Mouse (Mus musculus): ENCODE data around the gene Pabpn1l. TPM values are rescaled to one million over a fixed set of nuclear protein-coding genes. Genes with fewer than 3 reads are reported as not detected.
"Not testable (repeated sequence)": the region's sequence is repeated elsewhere in the genome, so short reads cannot be mapped to it uniquely, and the experiment has no call there.

Pabpn1l gene
- polyA plus RNA-seq, 1 experiment = not detected

DNA sequence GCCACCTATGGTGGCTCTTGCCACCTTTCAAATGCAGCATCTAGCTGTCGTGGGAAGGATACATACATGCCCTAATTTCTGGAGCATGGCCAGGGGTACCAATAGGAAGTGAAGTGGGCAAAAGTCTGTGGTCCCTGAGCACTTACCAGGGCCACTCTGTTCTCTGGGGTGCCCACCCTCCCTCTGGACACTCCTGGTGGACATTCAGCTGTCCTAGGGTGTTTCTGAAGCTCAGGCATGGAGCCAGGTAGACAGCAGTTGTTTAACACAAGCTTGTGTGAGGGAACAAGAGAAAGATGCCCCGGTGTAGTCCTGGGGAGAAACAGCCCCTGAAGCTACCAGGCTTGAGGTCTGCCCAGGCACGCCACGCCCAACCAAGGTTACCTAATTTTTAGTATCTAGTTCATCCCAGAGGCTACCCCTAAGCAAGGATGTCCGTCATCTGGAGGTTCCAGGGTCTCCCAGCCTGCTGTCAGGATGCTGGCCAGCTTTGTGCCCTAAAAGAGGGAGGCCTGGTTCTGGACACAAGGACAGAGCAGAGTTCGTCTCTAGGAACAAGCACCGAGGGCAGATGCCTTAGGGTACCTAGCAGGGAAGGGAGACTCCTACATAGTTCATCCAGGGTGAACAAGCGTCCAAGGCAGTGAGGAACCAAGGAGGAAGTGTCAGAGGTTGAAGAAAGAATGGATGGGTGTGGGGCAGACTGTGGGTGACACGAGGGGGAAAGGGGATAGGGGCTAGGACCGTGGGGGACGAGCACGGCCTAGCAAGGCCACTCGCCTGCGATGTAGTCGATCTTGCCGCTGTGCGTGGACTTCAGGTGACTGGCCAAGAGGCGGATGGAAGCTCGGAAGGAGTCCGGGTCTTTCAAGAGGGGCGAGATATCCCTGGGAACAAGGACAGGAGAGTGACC lies 46.5 kb downstream of the Pabpn1l start:
- no peak for DNase-seq (ENCODE audit: low read depth)

GRCm38 (mm10) chr8:122575286-122575685 lies 47.3 kb downstream of the Pabpn1l start:
- no peak for DNase-seq (ENCODE audit: low read depth)

- DNase-seq (ENCODE audit: low read depth) = no peak
Observed at GRCm38 (mm10) chr8:122574667-122575251, 47.8 kb downstream of the Pabpn1l start.

GRCm38 (mm10) chr8:122574264-122574663 lies 48.3 kb downstream of the Pabpn1l start:
- DNase-seq (ENCODE audit: low read depth) = no peak

DNA sequence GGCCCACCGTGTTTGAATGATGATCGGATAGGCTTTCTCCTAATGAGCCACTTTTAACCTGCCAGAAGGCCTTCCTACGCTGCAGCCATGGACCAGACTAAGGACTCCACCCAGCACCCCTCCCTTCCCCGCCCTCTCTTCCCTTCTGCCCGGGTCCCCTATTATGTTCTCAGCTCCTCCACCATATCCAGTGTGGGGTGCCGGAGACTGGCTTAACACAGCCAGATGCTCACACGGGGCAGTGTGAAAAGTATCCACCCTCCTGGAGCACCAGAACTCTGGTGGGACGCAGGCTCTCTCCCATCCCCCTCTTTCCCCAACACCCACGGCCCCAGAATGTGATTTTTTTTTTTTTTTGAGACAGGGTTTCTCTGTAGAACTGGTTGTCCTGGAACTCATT lies 49.0 kb downstream of the Pabpn1l start:
- DNase-seq (ENCODE audit: low read depth) = no peak

DNA sequence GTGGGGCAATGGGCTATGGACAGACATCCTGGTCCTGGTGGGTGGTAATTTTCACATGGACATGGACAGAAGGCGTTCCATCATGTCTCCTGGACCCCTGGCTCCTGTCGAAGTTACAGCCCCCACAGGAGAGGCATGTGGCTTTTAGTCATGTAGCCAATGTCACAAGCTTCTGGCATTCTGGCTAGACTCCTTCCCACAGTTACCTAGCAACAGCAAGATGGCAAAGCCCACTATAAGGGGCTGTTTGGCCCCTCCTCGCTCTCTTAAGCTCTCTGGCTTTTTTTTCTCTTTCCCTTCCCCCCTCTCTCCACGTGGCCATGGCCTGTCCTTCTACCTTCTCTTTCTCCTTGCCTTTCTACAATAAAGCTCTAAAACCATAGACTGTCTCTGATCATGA lies 49.4 kb downstream of the Pabpn1l start:
- DNase-seq (ENCODE audit: low read depth) = not testable (repeated sequence)

DNA sequence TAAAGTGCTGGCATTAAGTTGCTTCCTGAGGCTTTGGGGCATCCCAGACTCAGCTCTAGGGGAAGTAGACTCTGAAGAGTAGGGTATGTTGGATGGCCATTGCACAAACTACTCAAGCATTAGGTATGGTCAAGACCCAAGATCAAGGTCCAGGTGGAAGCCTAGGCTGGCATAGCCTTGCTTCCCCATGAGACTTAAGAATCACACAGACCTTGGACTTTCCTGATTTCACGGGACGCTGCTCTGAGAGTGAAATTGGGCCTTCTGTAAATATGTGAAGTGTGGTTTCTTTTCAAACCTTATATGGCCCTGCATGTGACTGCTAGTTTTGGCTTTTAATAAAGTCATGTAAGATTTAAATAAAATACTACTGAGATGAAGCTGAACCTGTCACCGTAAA lies 49.8 kb downstream of the Pabpn1l start:
- DNase-seq (ENCODE audit: low read depth) = no peak

- no peak for DNase-seq (ENCODE audit: low read depth)
Observed at GRCm38 (mm10) chr8:122571750-122572267, 50.7 kb downstream of the Pabpn1l start.

DNA sequence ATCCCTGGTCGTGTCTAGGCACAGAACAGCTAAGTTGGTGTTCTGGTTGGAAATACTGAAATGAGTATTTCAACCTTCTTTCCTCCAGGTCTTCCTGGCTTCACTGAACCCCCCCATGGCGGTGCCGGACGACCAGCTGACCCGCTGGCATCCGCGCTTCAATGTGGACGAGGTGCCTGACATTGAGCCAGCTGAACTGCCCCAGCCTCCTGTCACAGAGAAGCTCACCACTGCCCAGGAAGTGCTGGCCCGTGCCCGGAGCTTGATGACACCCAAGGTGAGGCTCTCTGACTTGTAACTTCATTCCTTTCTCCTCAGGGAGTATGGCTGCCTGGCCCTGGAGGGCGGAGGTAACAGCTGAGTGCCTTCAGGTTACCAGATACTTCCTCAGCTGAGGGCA lies 51.4 kb downstream of the Pabpn1l start:
- DNase-seq (ENCODE audit: low read depth) = no peak

DNA sequence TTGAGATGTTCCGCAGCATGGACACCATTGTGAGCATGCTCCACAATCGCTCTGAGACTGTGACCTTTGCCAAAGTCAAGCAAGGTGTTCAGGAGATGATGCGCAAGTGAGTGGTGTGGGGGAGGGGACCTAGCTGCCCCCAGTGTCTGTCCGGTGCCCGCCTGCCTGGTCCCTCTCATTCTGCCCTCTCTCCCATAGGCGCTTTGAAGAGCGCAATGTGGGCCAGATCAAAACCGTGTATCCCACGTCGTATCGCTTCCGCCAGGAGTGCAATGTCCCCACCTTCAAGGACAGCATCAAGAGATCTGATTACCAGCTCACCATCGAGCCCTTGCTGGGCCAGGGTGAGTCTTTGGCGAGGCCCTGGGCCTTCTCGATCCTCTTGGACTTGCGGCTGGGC lies 52.5 kb downstream of the Pabpn1l start:
- no peak for DNase-seq (ENCODE audit: low read depth)

Other genes with a start within 250 kb of the Pabpn1l start
- gene Zc3h18, start 246.1 kb downstream of the Pabpn1l start, polyA plus RNA-seq (2012; rRNA removed) = 18.9 and 22.1 TPM in 2 replicates
- gene Il17c, start 200.7 kb downstream of the Pabpn1l start, polyA plus RNA-seq (2012; rRNA removed) = 0.33 and 0.34 TPM in 2 replicates
- 72.6 and 73.9 TPM in 2 replicates for gene Cyba, start 189.8 kb downstream of the Pabpn1l start, polyA plus RNA-seq (2012; rRNA removed)
- 31.6 and 42.7 TPM in 2 replicates for gene Mvd, start 179.3 kb downstream of the Pabpn1l start, polyA plus RNA-seq (2012; rRNA removed)
- gene Snai3, start 162.0 kb downstream of the Pabpn1l start, polyA plus RNA-seq (2012; rRNA removed) = 1.9 and 2.4 TPM in 2 replicates
- 66.8 and 72.7 TPM in 2 replicates for gene Rnf166, start 146.7 kb downstream of the Pabpn1l start, polyA plus RNA-seq (2012; rRNA removed)
- gene Ctu2, start 146.6 kb downstream of the Pabpn1l start, polyA plus RNA-seq (2012; rRNA removed) = 16.1 and 21.8 TPM in 2 replicates
- 161 and 162 TPM in 2 replicates for gene Piezo1, start 71.4 kb downstream of the Pabpn1l start, polyA plus RNA-seq (2012; rRNA removed)
- gene Cdt1, start 54.7 kb downstream of the Pabpn1l start, polyA plus RNA-seq (2012; rRNA removed) = 4.6 and 5.6 TPM in 2 replicates
- gene Aprt, start 45.8 kb downstream of the Pabpn1l start, polyA plus RNA-seq (2012; rRNA removed) = 34.5 and 42.2 TPM in 2 replicates
- gene Galns, start 11.3 kb downstream of the Pabpn1l start, polyA plus RNA-seq (2012; rRNA removed) = 21.4 and 23.8 TPM in 2 replicates
- gene Trappc2l, start 11.1 kb downstream of the Pabpn1l start, polyA plus RNA-seq (2012; rRNA removed) = 109 and 121 TPM in 2 replicates
- 3.9 and 6.1 TPM in 2 replicates for gene Cbfa2t3, start 76.4 kb upstream of the Pabpn1l start, polyA plus RNA-seq (2012; rRNA removed)
- gene Acsf3, start 152.7 kb upstream of the Pabpn1l start, polyA plus RNA-seq (2012; rRNA removed) = 23.1 and 23.2 TPM in 2 replicates
- gene Cdh15, start 225.2 kb upstream of the Pabpn1l start, polyA plus RNA-seq (2012; rRNA removed) = not detected in 2 replicates

All from gonadal fat pad, adult 2 months (tissue).